Mouse (Mus musculus) gastrocnemius, postnatal 36 days (tissue): ENCODE measurements around the gene Plekha7. TPM values are rescaled to one million over a fixed set of nuclear protein-coding genes. Genes with fewer than 3 reads are reported as not detected.

Experiments
- DNase-seq, 2 experiments: peaks; one replicate each; pipeline ENCODE4 v3.0.0; 2022
- intact Hi-C: fragments of 180-260 bp; cut with DNase I; formaldehyde crosslinking; loops from one replicate; pipeline ENCODE4 v1.15.1; 2025
- long read RNA-seq, 2 experiments: library from polyadenylated mRNA; stranded (forward); transcript quantifications; one replicate each; pipeline ENCODE4 v2.0.0; 2021
- total RNA-seq, 2 experiments: library from RNA; stranded (reverse); gene quantifications; 2 replicates each; pipeline ENCODE4 v1.2.3; 2021

The Plekha7 gene
- 1 to 10 TPM in 1 of 2 experiments, under 1 TPM in 1; 0.69 to 1.6 TPM for total RNA-seq
- long read RNA-seq, experiment 1, result 0 reads
- long read RNA-seq, experiment 2, result 0 reads

GRCm38 (mm10) chr7:116307871-116308631, at the start of gene Plekha7:
Plekha7 (minus strand) TSS chr7:116308376.
- DNase-seq, result no peak
- intact Hi-C loops, result no loop called here

GRCm38 (mm10) chr7:116336226-116336625, 28.1 kb upstream of the Plekha7 start:
- intact Hi-C loops, result loop anchor here (10.0 kb wide), 1 partner anchor 169 kb away; the partner anchor contains the start of gene Nucb2
- peak; percentile 38 to 59 for DNase-seq

- intact Hi-C loops, result loop anchor here (10.0 kb wide), 1 partner anchor 170 kb away; the partner anchor contains the start of gene Nucb2
- no peak for DNase-seq
Observed at GRCm38 (mm10) chr7:116335133-116335532, 27.0 kb upstream of the Plekha7 start.

GRCm38 (mm10) chr7:116334669-116335038, 26.5 kb upstream of the Plekha7 start:
- intact Hi-C loops, result loop anchor here (10.0 kb wide), 1 partner anchor 170 kb away; the partner anchor contains the start of gene Nucb2
- no peak for DNase-seq

- DNase-seq, result peak; percentile 96 to 97
- intact Hi-C loops, result loop anchor here (10.0 kb wide), 1 partner anchor 171 kb away; the partner anchor contains the start of gene Nucb2
Observed at GRCm38 (mm10) chr7:116333713-116334668, 25.8 kb upstream of the Plekha7 start, which contains the start of gene Rps13. Rps13 (minus strand) TSS chr7:116334195.

- intact Hi-C loops, result loop anchor here (10.0 kb wide), 1 partner anchor 174 kb away; the partner anchor contains the start of gene Nucb2
- no peak for DNase-seq
Observed at GRCm38 (mm10) chr7:116331246-116331645, 23.1 kb upstream of the Plekha7 start.

GRCm38 (mm10) chr7:116329858-116330257, 21.7 kb upstream of the Plekha7 start:
- intact Hi-C loops, result loop anchor here (10.0 kb wide), 1 partner anchor 175 kb away; the partner anchor contains the start of gene Nucb2
- DNase-seq, result no peak

GRCm38 (mm10) chr7:116328777-116329176, 20.6 kb upstream of the Plekha7 start:
- no peak for DNase-seq
- intact Hi-C loops, result no loop called here

GRCm38 (mm10) chr7:116327901-116328300, 19.7 kb upstream of the Plekha7 start:
- intact Hi-C loops, result no loop called here
- no peak for DNase-seq

GRCm38 (mm10) chr7:116323331-116323964, 15.3 kb upstream of the Plekha7 start:
- intact Hi-C loops, result loop anchor here (2.0 to 5.0 kb wide), 2 partner anchors 77 to 161 kb away; no protein-coding TSS in a partner anchor
- DNase-seq, result peak; percentile 29 to 57

GRCm38 (mm10) chr7:116309456-116309855, 1.3 kb upstream of the Plekha7 start:
- no peak for DNase-seq
- intact Hi-C loops, result no loop called here

- intact Hi-C loops, result no loop called here
Observed at GRCm38 (mm10) chr7:116308632-116308991, 436 bp upstream of the Plekha7 start.

GRCm38 (mm10) chr7:116307099-116307870, 891 bp downstream of the Plekha7 start:
- intact Hi-C loops, result no loop called here
- DNase-seq, result peak; percentile 51 to 55

More at GRCm38 (mm10) chr7:116308632-116308991, 436 bp upstream of the Plekha7 start:
- no peak for DNase-seq

- no peak for DNase-seq
- intact Hi-C loops, result no loop called here
Observed at GRCm38 (mm10) chr7:116306601-116307000, 1.6 kb downstream of the Plekha7 start.

GRCm38 (mm10) chr7:116301661-116302311, 6.4 kb downstream of the Plekha7 start:
- intact Hi-C loops, result no loop called here
- DNase-seq, result no peak

- no peak for DNase-seq
- intact Hi-C loops, result no loop called here
Observed at GRCm38 (mm10) chr7:116301144-116301543, 7.0 kb downstream of the Plekha7 start.

GRCm38 (mm10) chr7:116298851-116299250, 9.3 kb downstream of the Plekha7 start:
- intact Hi-C loops, result no loop called here
- no peak for DNase-seq

- DNase-seq, result no peak
- intact Hi-C loops, result no loop called here
Observed at GRCm38 (mm10) chr7:116298389-116298788, 9.8 kb downstream of the Plekha7 start.

- DNase-seq, result no peak
- intact Hi-C loops, result no loop called here
Observed at GRCm38 (mm10) chr7:116294961-116295360, 13.2 kb downstream of the Plekha7 start.
